Mouse (Mus musculus) forebrain, embryonic 10.5 days (tissue): ENCODE data around the gene Pecr. TPM values are rescaled to one million over a fixed set of nuclear protein-coding genes. Genes with fewer than 3 reads are reported as not detected.
"Not testable (repeated sequence)": the region's sequence is repeated elsewhere in the genome, so short reads cannot be mapped to it uniquely, and the experiment has no call there.

Experiments used
- DNase-seq: peaks from one replicate; pipeline ENCODE4 v3.0.0-alpha.2; 2017; ENCODE audit warnings: low spot score; ENCODE audit errors: extremely low spot score
- H3K27ac ChIP-seq: fragments of 300-500 bp; sonication (generic); 2 replicates; pipeline ENCODE4 v1.5.1; 2016; ENCODE audit warnings: mild to moderate bottlenecking
- H3K27me3 ChIP-seq: fragments of 300-500 bp; sonication (generic); 2 replicates; pipeline ENCODE4 v1.6.1; 2016; ENCODE audit warnings: mild to moderate bottlenecking; ENCODE audit not compliant: poor library complexity, severe bottlenecking
- H3K36me3 ChIP-seq: fragments of 300-500 bp; sonication (generic); replicated peaks from 2 replicates; pipeline ENCODE4 v1.6.1; 2016; ENCODE audit warnings: mild to moderate bottlenecking, moderate library complexity
- H3K4me1 ChIP-seq: fragments of 300-500 bp; sonication (generic); 2 replicates; pipeline ENCODE4 v1.6.1; 2016
- H3K4me3 ChIP-seq: fragments of 300-500 bp; sonication (generic); 2 replicates; pipeline ENCODE4 v1.5.1; 2016; ENCODE audit warnings: mild to moderate bottlenecking, moderate library complexity
- H3K9me3 ChIP-seq: fragments of 300-500 bp; sonication (generic); 2 replicates; pipeline ENCODE4 v1.6.1; 2016; ENCODE audit warnings: mild to moderate bottlenecking, moderate library complexity
- WGBS: fragments of 180-500 bp; shearing (Covaris S2); methylation state at CpG from one replicate; pipeline ENCODE4 v1.1.7; 2016; 5-methylcytosine and 5-hydroxymethylcytosine counted together
- polyA plus RNA-seq: library from polyadenylated mRNA; unstranded; fragments of >200 nt; fragmentation: Nextera tagmentation; extraction: Ambion mirVana; gene quantifications from 2 replicates; pipeline ENCODE4 v1.2.1, GENCODE M21; 2016

Gene Pecr
- polyA plus RNA-seq, 1 experiment from 2014 or later = 23.5 TPM

- DNase-seq = no peak
- Histone ChIP-seq H3K4me1 (peaks cover 15% of the 10 kb centered on the region), H3K4me3 (no peak overlapping the region), H3K27ac (no peak overlapping the region), H3K27me3 (peaks cover 14% of the 10 kb centered on the region), H3K9me3 (no peaks in the 10 kb centered on the region), H3K36me3 (no peaks in the 10 kb centered on the region)
- 90% methylated on average over 5 of the region's 5 CpGs for WGBS
Observed at GRCm38 (mm10) chr1:72242581-72243143, 41.5 kb downstream of the Pecr start.

- not testable (repeated sequence) for H3K27ac ChIP-seq, H3K4me3 ChIP-seq, H3K9me3 ChIP-seq, H3K36me3 ChIP-seq, DNase-seq
- WGBS = 86% methylated on average over 3 of the region's 3 CpGs
- Histone ChIP-seq H3K27me3 (peaks cover 30% of the 10 kb centered on the region), H3K4me1 (peaks cover 23% of the 10 kb centered on the region)
Observed at GRCm38 (mm10) chr1:72239113-72239512, 45.0 kb downstream of the Pecr start.

- H3K36me3 ChIP-seq = no peaks in the 10 kb centered on the region
- peaks cover 38% of the 10 kb centered on the region for H3K27me3 ChIP-seq
- H3K27ac ChIP-seq = no peak overlapping the region
- H3K9me3 ChIP-seq = no peaks in the 10 kb centered on the region
- peaks cover 21% of the 10 kb centered on the region for H3K4me1 ChIP-seq
- 68% methylated on average over 10 of the region's 10 CpGs for WGBS
- no peak for DNase-seq
- no peak overlapping the region for H3K4me3 ChIP-seq
Observed at GRCm38 (mm10) chr1:72238016-72238580, 46.0 kb downstream of the Pecr start.

GRCm38 (mm10) chr1:72237007-72237775, 46.9 kb downstream of the Pecr start:
- Histone ChIP-seq H3K9me3 (no peaks in the 10 kb centered on the region), H3K27me3 (peaks cover 35% of the 10 kb centered on the region), H3K27ac (no peak overlapping the region), H3K4me3 (peak overlapping the region; percentile 28; the same call in 1 of the 2 replicates), H3K4me1 (peaks cover 21% of the 10 kb centered on the region), H3K36me3 (no peaks in the 10 kb centered on the region)
- no peak for DNase-seq
- WGBS = 8% methylated on average over 13 of the region's 13 CpGs

GRCm38 (mm10) chr1:72236363-72237006, 47.6 kb downstream of the Pecr start:
- Histone ChIP-seq H3K4me3 (peak overlapping the region; percentile 67), H3K4me1 (peaks cover 21% of the 10 kb centered on the region), H3K27me3 (peaks cover 35% of the 10 kb centered on the region), H3K27ac (peak overlapping the region; percentile 88)
- not testable (repeated sequence) for H3K9me3 ChIP-seq, H3K36me3 ChIP-seq
- WGBS = under 1% methylated on average over 37 of the region's 50 CpGs
- DNase-seq = peak; percentile 82

- H3K27ac ChIP-seq, H3K4me3 ChIP-seq, H3K36me3 ChIP-seq, H3K9me3 ChIP-seq, DNase-seq: not testable (repeated sequence)
- H3K4me1 ChIP-seq = peaks cover 13% of the 10 kb centered on the region
- H3K27me3 ChIP-seq = peaks cover 29% of the 10 kb centered on the region
- 83% methylated on average over 10 of the region's 10 CpGs for whole genome bisulfite sequencing
Observed at GRCm38 (mm10) chr1:72232592-72232991, 51.5 kb downstream of the Pecr start.

GRCm38 (mm10) chr1:72228974-72229373, 55.1 kb downstream of the Pecr start:
- H3K9me3 ChIP-seq = no peaks in the 10 kb centered on the region
- no peak overlapping the region for H3K27ac ChIP-seq
- H3K36me3 ChIP-seq = no peaks in the 10 kb centered on the region
- peaks cover 30% of the 10 kb centered on the region for H3K27me3 ChIP-seq
- DNase-seq = no peak
- no peak overlapping the region for H3K4me3 ChIP-seq
- 36% methylated on average over 3 of the region's 3 CpGs for WGBS
- H3K4me1 ChIP-seq = peaks cover 15% of the 10 kb centered on the region

- 93% methylated on average over 5 of the region's 5 CpGs for WGBS
- Histone ChIP-seq H3K27me3 (peaks cover 28% of the 10 kb centered on the region), H3K36me3 (no peaks in the 10 kb centered on the region), H3K4me3 (no peak overlapping the region), H3K27ac (no peak overlapping the region), H3K4me1 (peaks cover 9% of the 10 kb centered on the region), H3K9me3 (no peaks in the 10 kb centered on the region)
- no peak for DNase-seq
Observed at GRCm38 (mm10) chr1:72227546-72227945, 56.6 kb downstream of the Pecr start.

- Histone ChIP-seq H3K9me3 (no peaks in the 10 kb centered on the region), H3K4me1 (peaks cover 9% of the 10 kb centered on the region), H3K27me3 (peaks cover 28% of the 10 kb centered on the region), H3K27ac (no peak overlapping the region), H3K36me3 (no peaks in the 10 kb centered on the region), H3K4me3 (no peak overlapping the region)
- no peak for DNase-seq
- WGBS = 56% methylated on average over 4 of the region's 4 CpGs
Observed at GRCm38 (mm10) chr1:72226887-72227481, 57.1 kb downstream of the Pecr start.

- H3K4me3 ChIP-seq = 0 out of 2 replicates have a peak overlapping the region, but pooled peaks have one; percentile 50
- WGBS = 1% methylated on average over 11 of the region's 18 CpGs
Observed at GRCm38 (mm10) chr1:72226172-72226886, 57.8 kb downstream of the Pecr start.

GRCm38 (mm10) chr1:72225720-72226171, 58.4 kb downstream of the Pecr start:
- 0% methylated on average over 26 of the region's 31 CpGs for WGBS
- peak overlapping the region; percentile 86 for H3K27ac ChIP-seq

More at GRCm38 (mm10) chr1:72226172-72226886, 57.8 kb downstream of the Pecr start:
- peaks cover 32% of the 10 kb centered on the region for H3K27me3 ChIP-seq
- H3K27ac ChIP-seq = no peak overlapping the region
- H3K36me3 ChIP-seq = no peaks in the 10 kb centered on the region
- DNase-seq = peak; percentile 74
- no peaks in the 10 kb centered on the region for H3K9me3 ChIP-seq
- peaks cover 9% of the 10 kb centered on the region for H3K4me1 ChIP-seq

More at GRCm38 (mm10) chr1:72225720-72226171, 58.4 kb downstream of the Pecr start:
- not testable (repeated sequence) for H3K36me3 ChIP-seq, H3K4me1 ChIP-seq, H3K9me3 ChIP-seq
- peak overlapping the region; percentile 50 for H3K4me3 ChIP-seq
- H3K27me3 ChIP-seq = peaks cover 32% of the 10 kb centered on the region
- DNase-seq = peak; percentile 85
